Mouse (Mus musculus) forebrain, embryonic 11.5 days (tissue): ENCODE measurements around the gene Dach1. TPM values are rescaled to one million over a fixed set of nuclear protein-coding genes. Genes with fewer than 3 reads are reported as not detected.

Experiments
- ATAC-seq: fragments of 200-750 bp; cut with Nextera tagmentation; replicated peaks from 2 replicates; pipeline ENCODE4 v1.8.0; 2017; ENCODE audit warnings: moderate TSS enrichment; ENCODE audit not compliant: low FRiP score
- DNase-seq: peaks from one replicate; pipeline ENCODE4 v3.0.0-alpha.2; 2017; ENCODE audit warnings: low spot score
- H3K27ac ChIP-seq: fragments of 300-500 bp; sonication (generic); 2 replicates; pipeline ENCODE4 v1.5.1; 2014; ENCODE audit warnings: low read depth, low read length
- H3K27me3 ChIP-seq: fragments of 300-500 bp; sonication (generic); 2 replicates; pipeline ENCODE4 v1.6.1; 2014; ENCODE audit warnings: mild to moderate bottlenecking, low read length, mixed read lengths; ENCODE audit not compliant: control insufficient read depth, insufficient read depth
- H3K36me3 ChIP-seq: fragments of 300-500 bp; sonication (generic); 2 replicates; pipeline ENCODE4 v1.6.1; 2014; ENCODE audit warnings: mild to moderate bottlenecking, low read length, moderate library complexity, mixed read lengths; ENCODE audit not compliant: control insufficient read depth, insufficient read depth
- H3K4me1 ChIP-seq: fragments of 300-500 bp; sonication (generic); replicated peaks from 2 replicates; pipeline ENCODE4 v1.6.1; 2014; ENCODE audit warnings: low read length, mixed read lengths; ENCODE audit not compliant: control insufficient read depth, insufficient read depth
- H3K4me2 ChIP-seq: fragments of 300-500 bp; sonication (generic); 2 replicates; pipeline ENCODE4 v1.6.1; 2014; ENCODE audit warnings: low read depth, mild to moderate bottlenecking, low read length, moderate library complexity, mixed read lengths; ENCODE audit not compliant: severe bottlenecking
- H3K4me3 ChIP-seq: fragments of 300-500 bp; sonication (generic); 2 replicates; pipeline ENCODE4 v1.5.1; 2014; ENCODE audit warnings: low read depth, low read length
- H3K9ac ChIP-seq: fragments of 300-500 bp; sonication (generic); 2 replicates; pipeline ENCODE4 v1.6.1; 2014; ENCODE audit warnings: low read length
- H3K9me3 ChIP-seq: fragments of 300-500 bp; sonication (generic); 2 replicates; pipeline ENCODE4 v1.6.1; 2016; ENCODE audit warnings: low read length, mixed read lengths; ENCODE audit not compliant: control insufficient read depth
- WGBS: fragments of 180-500 bp; shearing (Covaris S2); extraction: QIAGEN DNeasy Blood & Tissue Kit; methylation state at CpG from one replicate; pipeline ENCODE4 v1.1.7; 2014; 5-methylcytosine and 5-hydroxymethylcytosine counted together
- polyA plus RNA-seq: library from polyadenylated mRNA; unstranded; fragments of >200 nt; fragmentation: Nextera tagmentation; extraction: Ambion mirVana; gene quantifications from 2 replicates; pipeline ENCODE4 v1.2.1, GENCODE M21; 2014

Dach1 gene
- polyA plus RNA-seq, 1 experiment from 2014 or later, result 25.3 TPM

DNA sequence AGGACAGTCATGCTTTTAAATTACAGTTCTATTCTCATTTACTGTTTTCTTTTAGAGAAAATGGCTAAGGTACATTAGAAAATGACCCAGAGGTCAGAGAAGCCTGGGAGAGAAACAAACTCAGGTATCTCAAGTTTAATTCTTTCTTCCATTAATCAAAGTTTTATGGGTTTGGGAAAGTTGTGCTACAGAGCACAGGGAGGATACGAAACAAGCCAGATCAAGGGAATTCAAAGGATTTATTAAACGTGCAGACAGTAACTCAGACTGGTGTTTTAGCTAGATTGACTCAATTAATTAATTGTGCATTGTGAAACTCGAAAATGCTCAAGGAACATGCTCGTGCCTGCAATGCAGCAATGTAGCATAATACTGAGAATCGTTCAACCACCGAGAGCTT is 186.9 kb downstream of the Dach1 start:
- ATAC-seq, result no peak

DNA sequence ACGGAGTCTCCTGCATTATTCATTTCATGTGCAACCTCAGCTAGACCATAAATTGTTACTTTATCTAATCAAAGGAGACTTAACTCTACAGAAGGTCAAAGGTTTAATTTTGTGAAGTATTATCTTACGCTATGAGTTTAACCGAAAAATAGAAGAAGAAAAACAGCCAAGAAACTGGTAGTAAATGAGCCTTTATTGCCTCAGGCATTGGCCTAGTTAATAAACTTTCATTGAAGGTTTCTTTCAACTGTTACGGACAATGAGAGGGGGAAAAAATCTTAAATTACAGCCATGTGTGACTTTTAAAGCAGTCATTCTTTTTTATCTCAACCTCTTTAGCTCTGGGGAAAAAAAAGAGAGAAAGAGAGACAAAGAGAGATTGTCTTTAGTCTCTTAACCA is 188.7 kb downstream of the Dach1 start:
- Histone ChIP-seq H3K27me3 (no peaks in the 10 kb centered on the region), H3K9me3 (no peaks in the 10 kb centered on the region), H3K4me2 (no peak overlapping the region), H3K9ac (no peak overlapping the region), H3K36me3 (no peaks in the 10 kb centered on the region), H3K27ac (no peak overlapping the region), H3K4me1 (0 out of 2 replicates have a peak, but pooled peaks cover 4% of the 10 kb centered on the region), H3K4me3 (no peak overlapping the region)
- DNase-seq, result no peak
- WGBS, result 14% methylated on average over 4 of the region's 4 CpGs
- ATAC-seq, result no peak

More for the DNA sequence above, 186.9 kb downstream of the Dach1 start:
- DNase-seq, result no peak
- 0 out of 2 replicates have a peak, but pooled peaks cover 4% of the 10 kb centered on the region for H3K4me1 ChIP-seq
- H3K4me2 ChIP-seq, result no peak overlapping the region
- no peaks in the 10 kb centered on the region for H3K9me3 ChIP-seq
- no peak overlapping the region for H3K4me3 ChIP-seq
- H3K27ac ChIP-seq, result no peak overlapping the region
- H3K36me3 ChIP-seq, result no peaks in the 10 kb centered on the region
- H3K27me3 ChIP-seq, result no peaks in the 10 kb centered on the region
- H3K9ac ChIP-seq, result no peak overlapping the region
- WGBS, result 58% methylated on average over 6 of the region's 6 CpGs

DNA sequence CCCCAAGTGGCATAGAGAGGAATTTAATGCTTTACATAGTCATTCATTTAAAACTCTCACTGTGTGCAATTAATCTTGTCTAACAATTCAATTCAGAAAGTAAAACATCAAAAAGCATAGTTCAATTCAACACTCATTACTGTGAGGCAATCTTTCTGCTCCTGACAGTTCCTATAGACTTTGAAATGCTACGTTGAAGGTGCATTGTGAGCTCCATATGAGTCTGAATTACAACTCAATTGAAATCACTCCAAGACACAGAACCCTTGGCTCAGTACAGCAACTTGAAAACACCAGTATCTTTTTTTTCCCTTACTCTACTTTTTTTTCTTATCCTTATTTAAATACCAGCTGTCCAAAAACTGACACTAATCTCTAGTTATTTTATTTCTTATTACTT is 193.5 kb downstream of the Dach1 start:
- H3K27me3 ChIP-seq, result no peaks in the 10 kb centered on the region
- no peak overlapping the region for H3K9ac ChIP-seq
- H3K36me3 ChIP-seq, result no peaks in the 10 kb centered on the region
- no peak overlapping the region for H3K4me2 ChIP-seq
- no peaks in the 10 kb centered on the region for H3K9me3 ChIP-seq
- no peak overlapping the region for H3K27ac ChIP-seq
- ATAC-seq (peak; percentile 52; the same call in 1 of the 2 replicates), DNase-seq (no peak)
- no peak overlapping the region for H3K4me3 ChIP-seq
- WGBS, result 5% methylated on average over 1 of the region's 1 CpGs
- H3K4me1 ChIP-seq, result 0 out of 2 replicates have a peak, but pooled peaks cover 5% of the 10 kb centered on the region

DNA sequence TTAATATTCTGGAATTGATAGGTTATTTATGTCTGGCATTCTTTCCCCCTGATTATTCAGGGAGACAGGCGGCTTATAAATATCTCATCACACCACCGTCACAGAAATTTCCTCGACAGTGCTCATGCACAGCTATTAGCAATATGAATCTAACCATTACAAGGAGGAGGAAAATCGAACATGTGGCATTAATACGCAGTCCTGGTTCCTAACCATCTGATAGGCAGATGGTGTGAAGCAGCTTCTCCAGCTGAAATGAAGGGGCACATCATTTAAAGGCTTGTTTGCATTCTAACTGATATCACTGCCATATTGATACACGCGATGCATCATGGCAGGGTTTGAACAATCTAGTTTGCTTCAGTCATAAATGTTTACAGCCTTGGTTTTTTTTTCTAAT is 194.1 kb downstream of the Dach1 start:
- Histone ChIP-seq H3K36me3 (no peaks in the 10 kb centered on the region), H3K9me3 (no peaks in the 10 kb centered on the region), H3K4me1 (0 out of 2 replicates have a peak, but pooled peaks cover 5% of the 10 kb centered on the region), H3K4me2 (no peak overlapping the region), H3K27ac (no peak overlapping the region), H3K4me3 (no peak overlapping the region), H3K9ac (no peak overlapping the region), H3K27me3 (no peaks in the 10 kb centered on the region)
- no peak for DNase-seq
- 65% methylated on average over 7 of the region's 7 CpGs for WGBS
- ATAC-seq, result no peak

DNA sequence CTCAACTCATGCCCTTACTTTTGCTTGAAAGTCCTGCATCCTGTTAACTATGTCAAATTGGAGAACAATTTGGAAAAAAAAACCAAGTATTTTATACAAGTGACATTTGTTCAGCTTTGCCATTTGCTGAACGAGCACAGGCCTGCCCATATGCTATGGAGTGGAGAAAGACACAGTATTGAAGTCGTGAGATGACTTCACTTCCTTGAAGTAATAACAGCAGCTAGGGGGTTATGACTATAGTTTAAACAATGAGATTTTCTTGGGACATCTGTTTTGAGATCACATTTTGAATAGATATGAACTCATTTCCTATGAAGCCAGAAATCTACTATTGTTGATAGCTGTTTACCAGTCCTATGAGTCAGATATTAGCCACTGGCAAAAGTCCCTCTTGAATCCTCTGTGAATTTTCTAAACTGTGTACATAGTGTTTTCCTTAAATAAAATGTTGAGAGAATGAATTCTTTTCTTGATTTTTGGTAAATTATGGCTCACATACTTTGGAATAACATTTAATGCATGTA is 205.0 kb downstream of the Dach1 start:
- Histone ChIP-seq H3K4me2 (no peak overlapping the region), H3K36me3 (no peaks in the 10 kb centered on the region), H3K9me3 (no peaks in the 10 kb centered on the region), H3K4me1 (no peaks in the 10 kb centered on the region; the same call in 1 of the 2 replicates), H3K4me3 (no peak overlapping the region), H3K27me3 (no peaks in the 10 kb centered on the region), H3K27ac (no peak overlapping the region), H3K9ac (no peak overlapping the region)
- DNase-seq (no peak), ATAC-seq (no peak)
- 78% methylated on average over 2 of the region's 2 CpGs for WGBS

DNA sequence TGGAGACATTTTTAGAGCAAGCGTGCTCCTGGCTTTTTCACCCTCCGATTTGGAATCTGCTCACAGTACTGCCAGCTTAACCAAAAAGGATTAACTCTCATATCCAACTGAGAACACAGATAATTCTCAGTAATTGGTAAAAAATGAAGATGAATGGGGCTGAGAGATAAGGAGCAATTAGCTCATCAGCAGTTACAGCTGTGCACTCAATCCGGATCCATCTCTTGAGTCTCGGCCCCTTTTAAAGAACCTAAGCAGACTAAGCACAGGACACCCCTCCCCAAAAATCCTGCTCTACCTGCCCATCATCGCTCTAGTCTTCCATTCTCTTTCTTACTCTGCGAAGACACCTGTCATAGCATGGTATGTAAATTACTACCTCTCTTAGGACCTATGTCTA is 205.9 kb downstream of the Dach1 start:
- no peak overlapping the region for H3K27ac ChIP-seq
- H3K4me3 ChIP-seq, result no peak overlapping the region
- H3K4me2 ChIP-seq, result no peak overlapping the region
- ATAC-seq (0 out of 2 replicates have a peak, but pooled peaks have one; percentile 46), DNase-seq (no peak)
- H3K27me3 ChIP-seq, result no peaks in the 10 kb centered on the region
- no peaks in the 10 kb centered on the region for H3K36me3 ChIP-seq
- H3K4me1 ChIP-seq, result no peaks in the 10 kb centered on the region; the same call in 1 of the 2 replicates
- no peak overlapping the region for H3K9ac ChIP-seq
- no peaks in the 10 kb centered on the region for H3K9me3 ChIP-seq
- 65% methylated on average over 6 of the region's 6 CpGs for WGBS

DNA sequence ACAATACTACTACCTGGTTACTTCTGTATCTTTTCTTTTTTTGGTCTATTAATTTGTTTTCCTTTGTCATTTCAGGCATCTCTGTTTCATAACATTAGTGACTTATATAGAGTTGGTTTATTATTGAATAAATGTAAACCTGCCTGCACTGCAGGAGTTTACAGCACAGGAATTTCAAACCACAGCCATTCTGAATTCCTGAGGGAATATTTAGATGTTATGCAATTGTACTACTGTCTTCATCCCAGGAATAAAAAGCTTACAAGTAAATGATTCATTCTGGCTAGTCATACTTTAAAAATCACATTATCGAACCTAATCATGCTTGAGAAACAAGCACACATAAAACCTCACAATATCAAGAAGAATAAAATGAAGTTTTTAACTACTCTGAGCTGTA is 213.2 kb downstream of the Dach1 start:
- no peaks in the 10 kb centered on the region for H3K36me3 ChIP-seq
- no peaks in the 10 kb centered on the region; the same call in 1 of the 2 replicates for H3K4me1 ChIP-seq
- H3K9me3 ChIP-seq, result no peaks in the 10 kb centered on the region
- H3K4me3 ChIP-seq, result no peak overlapping the region
- no peaks in the 10 kb centered on the region for H3K27me3 ChIP-seq
- DNase-seq (no peak), ATAC-seq (no peak)
- WGBS, result 97% methylated on average over 1 of the region's 1 CpGs
- no peak overlapping the region for H3K27ac ChIP-seq
- H3K9ac ChIP-seq, result no peak overlapping the region
- H3K4me2 ChIP-seq, result no peak overlapping the region

DNA sequence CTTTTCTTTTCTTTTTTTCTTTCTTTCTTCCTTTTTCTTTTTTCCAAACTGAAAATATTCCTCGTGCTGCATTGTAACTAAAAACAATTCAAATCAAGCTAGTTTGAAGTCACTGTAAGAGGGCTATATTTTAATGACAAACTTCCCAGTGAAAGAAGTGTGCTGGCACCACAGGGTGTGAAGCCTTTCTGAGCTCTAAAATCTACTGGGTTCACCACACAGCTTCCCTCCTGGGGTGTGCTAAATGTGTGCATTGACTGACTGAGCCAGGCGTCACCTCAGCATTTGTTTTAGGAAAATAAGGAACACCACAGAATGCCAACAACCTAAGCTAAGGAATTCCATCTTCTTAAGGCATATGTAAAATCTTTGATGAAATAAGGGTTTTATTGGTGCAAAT is 224.1 kb downstream of the Dach1 start:
- DNase-seq (no peak), ATAC-seq (no peak)
- Histone ChIP-seq H3K36me3 (no peaks in the 10 kb centered on the region), H3K4me2 (no peak overlapping the region), H3K27me3 (no peaks in the 10 kb centered on the region), H3K9me3 (no peaks in the 10 kb centered on the region), H3K4me1 (no peaks in the 10 kb centered on the region; the same call in 1 of the 2 replicates), H3K27ac (no peak overlapping the region), H3K4me3 (no peak overlapping the region), H3K9ac (no peak overlapping the region)
- 33% methylated on average over 2 of the region's 2 CpGs for WGBS

DNA sequence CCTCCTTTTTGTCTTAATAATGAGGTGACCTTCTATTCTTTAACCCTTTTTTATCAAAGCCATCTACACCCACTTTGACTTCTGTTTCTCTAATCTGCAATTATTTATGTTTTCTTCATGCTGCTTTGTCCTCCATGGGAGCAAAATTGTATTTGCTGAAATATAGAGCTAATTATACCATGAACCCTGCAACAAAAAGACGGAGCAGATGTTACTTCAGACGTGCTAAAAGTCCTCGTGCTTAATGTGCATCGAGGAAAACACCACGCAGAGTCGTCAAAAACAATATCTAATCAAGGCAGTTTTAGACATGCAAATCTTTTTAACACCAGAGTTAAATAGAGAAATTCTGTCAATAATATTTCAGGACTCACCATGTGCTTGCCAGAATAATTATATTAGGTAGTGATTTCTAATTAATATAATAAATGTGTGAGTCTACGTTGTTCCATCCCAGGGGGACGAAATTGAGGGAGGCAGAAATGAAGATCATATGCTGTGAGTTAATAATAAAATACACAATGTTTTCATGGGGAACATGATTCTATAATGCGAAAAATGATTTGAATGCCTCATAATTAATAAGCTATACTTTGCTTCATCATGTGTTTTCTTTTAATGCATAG is 224.8 kb downstream of the Dach1 start:
- Histone ChIP-seq H3K27me3 (no peaks in the 10 kb centered on the region), H3K36me3 (no peaks in the 10 kb centered on the region), H3K4me2 (no peak overlapping the region), H3K9ac (no peak overlapping the region), H3K27ac (no peak overlapping the region), H3K4me1 (no peaks in the 10 kb centered on the region; the same call in 1 of the 2 replicates), H3K4me3 (no peak overlapping the region), H3K9me3 (no peaks in the 10 kb centered on the region)
- 57% methylated on average over 9 of the region's 9 CpGs for WGBS
- ATAC-seq (0 out of 2 replicates have a peak, but pooled peaks have one; percentile 64), DNase-seq (no peak)
